Mouse (Mus musculus) liver, embryonic 14.5 days (tissue): ENCODE data around the gene Sulf2. TPM values are rescaled to one million over a fixed set of nuclear protein-coding genes. Genes with fewer than 3 reads are reported as not detected.

Experiments used
- ATAC-seq: fragments of 200-750 bp; cut with Nextera tagmentation; 2 replicates; pipeline ENCODE4 v1.8.0; 2017; ENCODE audit warnings: moderate number of reproducible peaks, mild to moderate bottlenecking, moderate library complexity; ENCODE audit not compliant: insufficient read depth
- DNase-seq, 3 experiments: peaks; one replicate each; pipeline ENCODE4 v3.0.0-alpha.2; 2012 to 2013; ENCODE audit warnings: low read depth in 3 of 3, low spot score in 3 of 3
- H3K27ac ChIP-seq: fragments of 300-500 bp; sonication (generic); 2 replicates; pipeline ENCODE4 v1.5.1; 2014; ENCODE audit warnings: moderate library complexity, mild to moderate bottlenecking, control low read depth, inconsistent platforms
- H3K27me3 ChIP-seq: fragments of 300-500 bp; sonication (generic); 2 replicates; pipeline ENCODE4 v1.6.1; 2014; ENCODE audit warnings: mild to moderate bottlenecking, low read length, moderate library complexity; ENCODE audit not compliant: control insufficient read depth, insufficient read depth
- H3K36me3 ChIP-seq: fragments of 300-500 bp; sonication (generic); replicated peaks from 2 replicates; pipeline ENCODE4 v1.6.1; 2014; ENCODE audit warnings: low read depth; ENCODE audit not compliant: control insufficient read depth, insufficient read depth
- H3K4me1 ChIP-seq, 2 experiments: fragments of 200-500 bp in 1 of 2; fragments of 300-500 bp in 1 of 2; sonication (generic) in 1 of 2; replicated peaks; 2 replicates each; pipeline ENCODE4 v1.6.1; 2012 to 2014; ENCODE audit warnings: antibody characterized with exemption in 1 of 2, inconsistent platforms in 1 of 2, low read length in 1 of 2; ENCODE audit not compliant: control insufficient read depth in 2 of 2, insufficient read depth in 2 of 2
- H3K4me2 ChIP-seq: fragments of 300-500 bp; sonication (generic); 2 replicates; pipeline ENCODE4 v1.6.1; 2014; ENCODE audit warnings: low read depth, mild to moderate bottlenecking, control low read depth, moderate library complexity
- H3K4me3 ChIP-seq, 2 experiments: fragments of 200-500 bp in 1 of 2; fragments of 300-500 bp in 1 of 2; sonication (generic) in 1 of 2; 2 replicates each; pipeline ENCODE4 v1.5.1; 2012 to 2014; ENCODE audit warnings: low read depth in 2 of 2, low read length in 2 of 2, mild to moderate bottlenecking in 2 of 2, control low read depth in 1 of 2, inconsistent platforms in 1 of 2, moderate library complexity in 1 of 2; ENCODE audit not compliant: insufficient read depth in 1 of 2
- H3K9ac ChIP-seq: fragments of 300-500 bp; sonication (generic); replicated peaks from 2 replicates; pipeline ENCODE4 v1.6.1; 2014; ENCODE audit warnings: mild to moderate bottlenecking, control low read depth, moderate library complexity
- H3K9me3 ChIP-seq: fragments of 300-500 bp; sonication (generic); 2 replicates; pipeline ENCODE4 v1.6.1; 2016; ENCODE audit warnings: low read length, mixed read lengths; ENCODE audit not compliant: control insufficient read depth
- CTCF ChIP-seq: IDR thresholded peaks from 2 replicates; pipeline ENCODE4 v1.5.1; 2016; ENCODE audit warnings: antibody characterized with exemption, low read depth, control low read depth
- EP300 ChIP-seq: IDR thresholded peaks from 2 replicates; pipeline ENCODE4 v1.6.1; 2016; ENCODE audit warnings: antibody characterized with exemption, low read depth
- WGBS: fragments of 180-500 bp; shearing (Covaris S2); extraction: QIAGEN DNeasy Blood & Tissue Kit; methylation state at CpG from one replicate; pipeline ENCODE4 v1.1.7; 2014; ENCODE audit not compliant: insufficient replicate concordance; 5-methylcytosine and 5-hydroxymethylcytosine counted together
- polyA plus RNA-seq, 2 experiments: library from polyadenylated mRNA; depleted of rRNA in 1 of 2; stranded (reverse) in 1 of 2; unstranded in 1 of 2; fragments of >200 nt; fragmentation: Nextera tagmentation in 1 of 2; extraction: Ambion mirVana in 1 of 2; gene quantifications; 2 replicates each; pipeline versions ENCODE4 v1.2.1 to v1.2.3; 2012 to 2014

Gene Sulf2
- polyA plus RNA-seq (2012; rRNA removed) (0.79 and 0.99 TPM in 2 replicates), polyA plus RNA-seq (2014; fragmentation: Nextera tagmentation; extraction: Ambion mirVana) (0.81 and 1.4 TPM in 2 replicates)

DNA sequence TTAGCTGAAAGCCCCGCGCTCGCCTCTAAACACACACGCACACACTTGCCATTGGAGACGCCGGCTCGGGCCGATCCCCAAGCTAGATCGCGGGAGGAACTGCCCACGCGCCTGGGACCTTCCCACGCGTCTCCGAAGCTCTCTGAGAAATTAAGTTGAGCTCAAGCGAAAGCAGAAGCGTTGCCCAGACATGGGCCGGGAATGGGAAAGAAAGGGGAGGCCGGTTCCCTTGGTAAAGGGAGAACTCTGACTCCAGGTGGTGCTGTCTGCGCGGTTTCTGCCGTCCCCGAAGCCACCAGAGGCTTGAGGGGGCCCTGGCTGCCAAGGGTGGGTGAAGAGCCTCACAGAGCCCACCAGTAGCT is at the start of gene Sulf2:
Sulf2 (minus strand) TSS at position 210 of the 362 bp plus-strand sequence.
- TF ChIP-seq CTCF: peak; percentile 53
- no peak for TF ChIP-seq EP300
- Histone ChIP-seq H3K4me2 (peak within 1 kb of the TSS; percentile 62), H3K9ac (no peak within 1 kb of the TSS), H3K27me3 (peaks cover 40% of the 10 kb centered on the region), H3K27ac (no peak within 1 kb of the TSS), H3K9me3 (no peaks in the 10 kb centered on the region), H3K4me1 (no peaks in the 10 kb centered on the region), H3K4me3 (peak within 1 kb of the TSS; percentile 29 to 42), H3K36me3 (no peaks in the 10 kb centered on the region)
- DNase-seq (no peak), ATAC-seq (no peak)
- under 1% methylated on average over 23 of the region's 23 CpGs for WGBS

GRCm38 (mm10) chr2:166204174-166204573 is 48.7 kb upstream of the Sulf2 start:
- Histone ChIP-seq H3K27me3 (no peaks in the 10 kb centered on the region), H3K36me3 (no peaks in the 10 kb centered on the region), H3K4me1 (no peaks in the 10 kb centered on the region), H3K9ac (no peak overlapping the region), H3K9me3 (no peaks in the 10 kb centered on the region), H3K27ac (no peak overlapping the region), H3K4me3 (no peak overlapping the region), H3K4me2 (no peak overlapping the region)
- 70% methylated on average over 13 of the region's 13 CpGs for WGBS
- no peak for DNase-seq
- no peak for TF ChIP-seq CTCF
- no peak for TF ChIP-seq EP300
- no peak for ATAC-seq

DNA sequence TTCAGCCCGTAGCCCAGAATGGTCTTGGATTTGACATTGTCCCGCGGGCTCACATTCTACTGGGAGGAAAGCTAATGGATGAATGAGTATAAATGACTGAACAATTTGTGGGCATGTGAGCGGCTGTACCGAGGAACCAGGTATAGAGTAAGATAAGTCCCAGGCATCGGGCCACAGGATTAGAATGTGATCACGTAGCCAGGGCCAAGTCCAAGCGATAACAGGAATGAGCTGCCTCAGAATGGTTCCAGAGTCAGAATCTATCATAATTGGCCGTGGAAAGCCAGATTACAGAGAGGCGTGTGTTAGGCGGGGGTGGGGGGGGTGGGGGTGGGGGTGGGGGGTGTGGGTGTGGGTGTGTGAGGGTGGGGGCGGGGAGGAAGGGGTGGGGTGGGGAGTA is 48.2 kb upstream of the Sulf2 start:
- WGBS: 71% methylated on average over 12 of the region's 12 CpGs
- Histone ChIP-seq H3K9me3 (no peaks in the 10 kb centered on the region), H3K4me3 (no peak overlapping the region), H3K4me2 (no peak overlapping the region), H3K9ac (no peak overlapping the region), H3K4me1 (no peaks in the 10 kb centered on the region), H3K36me3 (no peaks in the 10 kb centered on the region), H3K27me3 (no peaks in the 10 kb centered on the region), H3K27ac (no peak overlapping the region)
- no peak for ATAC-seq
- DNase-seq: no peak
- no peak for TF ChIP-seq EP300

DNA sequence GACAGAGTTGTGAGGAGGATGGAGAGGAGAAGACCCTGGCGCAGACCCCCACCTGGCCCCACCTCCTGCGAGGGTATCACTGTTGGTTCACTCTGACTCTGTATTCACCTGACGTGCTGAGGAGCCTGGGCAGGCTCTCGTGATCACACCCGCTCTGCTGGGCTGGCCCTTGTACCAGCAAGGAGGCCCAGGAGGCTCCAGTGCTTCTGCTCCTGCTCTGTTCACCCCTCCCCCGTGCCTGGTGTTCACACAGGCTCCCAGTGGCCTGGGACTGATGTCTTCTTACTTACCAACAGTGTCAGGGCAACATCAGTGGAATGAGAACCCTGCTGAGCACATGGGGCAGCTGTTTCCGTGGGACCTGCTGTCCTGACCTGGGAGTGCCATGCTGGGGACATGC is 42.5 kb upstream of the Sulf2 start:
- Histone ChIP-seq H3K27me3 (no peaks in the 10 kb centered on the region), H3K27ac (no peak overlapping the region), H3K4me3 (no peak overlapping the region), H3K4me1 (no peaks in the 10 kb centered on the region), H3K9me3 (no peaks in the 10 kb centered on the region), H3K9ac (no peak overlapping the region), H3K4me2 (no peak overlapping the region), H3K36me3 (no peaks in the 10 kb centered on the region)
- DNase-seq (no peak), ATAC-seq (no peak)
- 38% methylated on average over 7 of the region's 7 CpGs for WGBS
- TF ChIP-seq CTCF (no peak), EP300 (no peak)

- WGBS: 39% methylated on average over 6 of the region's 6 CpGs
- Histone ChIP-seq H3K36me3 (no peaks in the 10 kb centered on the region), H3K4me1 (no peaks in the 10 kb centered on the region), H3K4me2 (no peak overlapping the region), H3K27me3 (no peaks in the 10 kb centered on the region), H3K4me3 (no peak overlapping the region), H3K27ac (no peak overlapping the region), H3K9me3 (no peaks in the 10 kb centered on the region), H3K9ac (no peak overlapping the region)
- TF ChIP-seq EP300: no peak
- TF ChIP-seq CTCF: no peak
- ATAC-seq (no peak), DNase-seq (no peak)
Measured at GRCm38 (mm10) chr2:166197064-166197463, 41.6 kb upstream of the Sulf2 start.
